Mouse (Mus musculus) megakaryocyte-erythroid progenitor cell, adult 5-6 weeks (primary cell): ENCODE measurements around the gene Plb1. TPM values are rescaled to one million over a fixed set of nuclear protein-coding genes. Genes with fewer than 3 reads are reported as not detected.

Experiments used
- ATAC-seq: replicated peaks from 2 replicates; pipeline ENCODE4 v1.8.0; 2016; ENCODE audit warnings: mild to moderate bottlenecking, inconsistent platforms; ENCODE audit not compliant: severe bottlenecking, poor library complexity, low FRiP score, low TSS enrichment
- total RNA-seq, 2 experiments: library from RNA; stranded (forward) in 1 of 2; stranded (reverse) in 1 of 2; fragments of 200-1000, 215-1000 nt in 1 of 2; fragments of >200 nt in 1 of 2; fragmentation: Nextera tagmentation in 1 of 2; gene quantifications; 2 replicates each; pipeline ENCODE4 v1.2.3; 2014 to 2017

Plb1 gene
- total RNA-seq, 2 experiments from 2014 or later = not detected

DNA sequence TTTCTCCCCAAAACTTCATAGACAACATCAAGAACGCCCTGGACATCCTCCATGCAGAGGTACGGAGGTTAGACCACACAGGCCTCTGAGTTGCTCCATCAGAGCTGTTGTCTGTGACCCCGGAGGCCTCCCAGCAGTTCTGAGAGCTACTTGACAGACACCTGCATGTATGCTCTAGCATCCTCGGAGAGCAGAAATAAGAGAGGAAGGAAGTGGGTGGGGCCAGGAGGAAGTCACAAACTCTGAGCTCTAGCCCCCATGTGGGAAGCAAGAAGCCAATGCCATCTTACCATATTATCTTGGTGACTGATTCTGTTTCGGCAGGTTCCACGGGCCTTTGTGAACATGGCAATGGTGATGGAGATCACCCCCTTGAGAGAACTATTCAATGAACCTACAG is 81.2 kb downstream of the Plb1 start:
- ATAC-seq = no peak

DNA sequence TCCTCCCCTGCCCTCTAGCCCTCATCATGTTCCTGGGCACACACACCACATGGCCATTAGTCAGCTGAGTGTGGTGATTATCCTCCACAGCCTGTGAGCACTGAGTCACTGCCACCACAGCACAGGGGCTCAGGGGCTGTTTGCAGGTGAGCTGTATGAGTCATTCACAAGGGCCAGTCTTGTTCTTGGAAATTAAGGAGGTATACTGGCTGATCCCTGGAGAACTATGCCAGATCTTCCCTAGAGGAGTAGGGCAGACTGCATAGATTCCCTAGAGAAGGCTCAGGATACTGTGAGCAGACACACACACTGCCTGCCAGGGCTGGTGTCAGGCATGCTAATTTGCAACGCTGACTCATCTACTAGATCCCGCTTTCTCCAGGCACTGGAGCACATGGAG is 82.2 kb downstream of the Plb1 start:
- ATAC-seq = no peak

DNA sequence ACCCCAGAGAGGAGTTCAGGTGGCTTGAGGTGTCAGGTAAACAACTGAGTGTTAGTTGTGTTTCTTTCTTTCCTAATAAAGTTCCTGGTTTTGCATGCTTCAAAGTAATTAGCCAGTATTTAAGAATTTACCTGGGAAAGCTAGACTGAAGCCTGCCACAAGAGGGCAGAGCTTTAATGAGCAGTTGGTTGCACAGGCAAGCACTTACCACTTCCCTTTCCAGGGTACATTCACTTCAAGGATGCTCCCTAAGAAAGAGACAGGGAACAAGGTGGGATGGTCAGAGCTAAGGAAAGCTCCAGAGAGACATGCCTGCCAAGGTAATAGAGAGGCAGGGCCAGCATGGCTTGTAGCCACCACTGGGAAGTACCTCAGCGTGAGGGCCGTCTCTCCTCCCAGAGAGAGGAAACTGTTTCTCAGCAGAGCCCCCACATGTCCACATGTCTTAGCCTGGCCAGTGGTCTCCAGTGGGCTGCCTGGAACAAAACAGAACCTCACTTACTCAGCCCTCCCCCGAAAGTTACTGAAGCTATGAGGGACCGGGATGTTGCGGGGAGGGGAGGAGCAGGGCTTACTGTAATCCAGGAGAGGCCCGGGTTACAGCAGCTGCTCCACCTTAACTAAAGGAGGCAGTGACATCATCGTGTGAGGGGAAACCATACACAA is 89.8 kb downstream of the Plb1 start:
- ATAC-seq = 0 out of 2 replicates have a peak, but pooled peaks have one; percentile 37

DNA sequence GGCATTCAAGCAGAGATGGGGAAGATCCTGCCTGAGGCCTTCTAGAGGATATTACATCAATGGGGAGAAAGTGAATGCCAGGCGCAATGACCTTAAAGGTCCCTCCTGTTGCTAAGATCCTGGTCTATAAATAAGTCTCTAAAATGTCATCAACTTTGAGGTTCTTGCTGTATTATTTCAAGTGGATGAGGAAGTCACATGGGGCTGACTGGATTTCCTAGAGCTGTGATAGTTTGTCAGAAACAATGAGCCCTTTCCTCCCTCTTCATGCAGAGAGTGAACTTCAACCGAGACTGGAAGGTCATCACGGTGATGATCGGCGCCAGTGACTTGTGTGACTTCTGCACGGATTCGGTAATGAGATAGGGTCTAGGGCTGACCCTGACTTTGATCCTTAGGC is 95.6 kb downstream of the Plb1 start:
- no peak for ATAC-seq

DNA sequence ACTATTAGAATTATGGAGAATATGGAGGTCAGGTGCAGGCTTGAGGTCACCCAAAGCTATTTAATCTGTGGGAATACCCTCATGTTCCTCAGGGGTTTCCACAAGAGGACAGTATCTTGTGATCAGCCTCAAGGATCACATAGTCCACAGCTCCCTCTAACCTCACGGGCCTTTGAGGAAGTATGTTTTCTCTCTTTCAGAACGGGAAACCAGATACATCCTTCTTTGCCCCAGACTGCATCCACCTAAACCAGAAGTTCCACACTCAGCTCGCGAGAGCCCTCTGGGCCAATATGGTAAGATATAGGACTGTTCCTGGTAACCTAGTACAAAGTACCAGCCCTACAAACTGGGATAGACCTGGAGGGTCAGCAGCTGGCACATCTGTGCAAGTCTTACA is 100.1 kb downstream of the Plb1 start:
- no peak for ATAC-seq

DNA sequence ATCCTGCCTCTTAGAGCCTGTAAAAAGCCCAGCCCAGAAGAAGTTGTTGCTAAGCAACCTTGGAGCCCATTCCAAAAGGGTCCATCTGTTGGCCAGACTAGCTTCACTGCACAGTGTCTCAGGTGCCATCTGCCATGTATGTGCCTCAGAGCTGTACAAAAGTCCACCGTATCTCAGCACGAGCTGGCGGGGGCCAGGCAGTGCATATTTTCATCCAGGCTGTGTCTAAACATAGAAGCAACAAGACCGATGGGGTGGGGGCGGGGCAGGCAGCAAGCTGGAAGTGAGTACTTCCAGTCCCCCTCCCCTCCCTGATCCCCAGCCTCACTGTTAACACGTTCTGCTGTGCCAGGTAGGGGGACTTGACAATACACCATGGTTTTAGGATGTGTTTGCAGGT is 102.7 kb downstream of the Plb1 start:
- ATAC-seq = no peak

DNA sequence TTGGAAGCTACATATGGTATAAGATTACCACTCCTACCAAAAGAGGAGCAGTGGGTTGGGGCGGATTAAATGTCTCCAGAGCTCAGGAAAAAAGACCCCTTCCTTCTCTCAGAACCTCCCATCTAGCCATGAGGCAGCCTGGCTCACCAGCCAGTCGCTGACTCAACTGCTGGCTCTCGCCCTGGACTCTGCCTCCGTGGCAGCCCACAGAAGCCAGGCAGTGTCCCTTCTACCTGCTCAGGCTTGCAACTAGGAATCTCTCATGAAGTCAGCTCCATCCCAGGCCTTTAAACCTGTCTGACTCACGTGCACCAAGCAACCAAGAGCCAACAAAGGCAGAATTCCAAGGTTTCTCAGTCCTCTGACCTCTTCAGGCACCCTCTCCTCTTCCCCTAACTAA is 103.6 kb downstream of the Plb1 start:
- ATAC-seq = no peak

DNA sequence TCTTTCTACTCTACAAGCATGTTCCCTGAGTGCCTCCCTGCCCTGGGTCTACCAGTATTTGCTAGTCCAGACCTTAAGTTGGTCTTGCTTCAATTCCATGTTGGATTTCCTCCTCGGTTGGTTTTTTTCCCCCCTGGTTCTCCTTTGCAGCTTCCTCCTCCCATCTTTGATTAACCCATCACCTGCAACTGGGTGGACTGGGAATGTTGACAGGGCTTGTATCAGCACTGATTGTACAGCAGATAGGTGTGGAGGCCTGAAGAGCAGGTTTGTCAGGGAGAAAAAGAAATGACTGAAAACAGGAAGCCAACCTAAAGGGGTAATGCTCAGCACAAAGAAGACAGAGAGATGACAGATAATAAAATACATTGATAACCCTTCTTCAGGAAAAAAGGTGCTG is 104.8 kb downstream of the Plb1 start:
- no peak for ATAC-seq

DNA sequence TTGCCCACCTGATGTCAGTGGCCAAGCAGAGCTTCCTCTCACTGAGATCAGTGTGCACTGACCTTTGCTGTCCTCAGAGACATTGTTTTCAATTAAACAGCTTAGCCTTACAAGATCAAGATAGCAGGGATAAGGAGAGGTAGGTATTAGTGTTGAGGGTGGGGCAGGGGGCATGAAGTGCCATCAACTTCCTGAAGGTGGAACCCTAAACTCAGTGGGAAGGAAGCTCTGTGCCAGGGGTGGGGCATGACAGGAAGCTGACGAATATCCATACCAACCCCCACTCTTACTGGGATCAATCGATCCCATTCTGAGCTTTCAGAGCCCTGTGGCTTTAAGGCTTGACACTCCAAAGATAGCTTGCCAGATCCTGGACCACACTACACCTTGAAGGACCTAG is 105.8 kb downstream of the Plb1 start:
- ATAC-seq = no peak

DNA sequence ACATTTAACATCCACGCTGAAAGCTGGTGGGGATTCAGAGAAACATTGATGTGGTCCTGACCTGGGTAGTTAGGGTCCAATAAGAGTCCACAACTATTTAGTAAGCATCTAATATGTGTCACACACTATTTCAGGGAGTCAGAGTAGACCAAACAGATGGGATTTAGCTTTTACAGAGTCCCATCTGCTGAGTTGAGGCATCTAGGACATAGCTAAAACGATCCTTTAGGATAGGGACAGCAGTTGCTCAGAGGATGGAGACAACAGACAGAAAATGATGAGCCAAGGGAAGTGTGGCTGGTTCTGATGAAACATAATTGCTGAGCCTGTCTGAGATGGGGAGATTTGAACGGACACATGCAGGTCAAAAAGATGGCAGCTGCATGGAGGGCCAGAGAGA is 106.3 kb downstream of the Plb1 start:
- no peak for ATAC-seq

DNA sequence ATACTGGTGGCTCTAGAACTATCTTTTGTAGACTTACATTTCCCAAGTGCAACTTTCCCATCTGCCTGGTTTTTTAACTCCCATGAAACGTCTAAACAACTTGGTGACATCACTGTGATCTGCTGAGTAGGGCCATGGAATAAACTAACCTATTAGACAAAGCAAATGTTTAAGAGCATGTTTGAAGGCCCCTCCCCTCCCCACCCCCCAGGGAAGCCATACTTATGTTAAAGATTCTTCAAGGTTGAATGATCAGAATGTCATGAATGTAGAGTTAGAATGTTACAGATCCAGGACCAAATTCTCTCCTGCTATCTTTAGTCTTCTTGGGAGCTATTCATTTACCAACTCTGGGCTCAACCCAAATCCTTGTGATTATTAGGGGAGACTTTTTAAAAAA is 107.7 kb downstream of the Plb1 start:
- no peak for ATAC-seq

DNA sequence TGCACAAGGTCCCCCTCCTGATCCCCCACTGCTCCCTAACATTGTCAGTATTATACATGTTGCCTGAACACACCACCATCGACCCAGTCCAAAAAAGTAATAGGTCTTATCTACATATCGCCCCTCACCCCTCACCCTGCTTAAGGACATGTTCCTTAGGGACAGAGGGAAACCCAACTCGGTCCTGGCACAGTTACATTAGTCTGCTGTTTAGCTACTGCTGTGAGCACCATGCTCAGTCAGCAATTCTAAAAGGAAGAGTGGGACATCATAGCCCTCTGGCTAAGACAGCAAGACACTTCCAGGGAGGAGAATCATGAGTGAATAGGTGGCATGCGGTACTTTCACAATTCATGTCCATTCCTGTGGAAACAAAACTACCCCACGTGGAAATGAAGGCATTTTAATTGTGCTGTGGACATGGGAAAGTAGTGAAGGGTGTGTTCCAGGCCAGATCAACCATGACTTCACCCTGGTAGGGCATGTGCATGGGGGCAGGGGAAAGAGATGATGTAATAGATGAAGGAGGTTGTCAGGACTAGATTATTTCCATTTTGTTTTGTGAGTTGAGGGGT is 110.3 kb downstream of the Plb1 start:
- no peak for ATAC-seq

DNA sequence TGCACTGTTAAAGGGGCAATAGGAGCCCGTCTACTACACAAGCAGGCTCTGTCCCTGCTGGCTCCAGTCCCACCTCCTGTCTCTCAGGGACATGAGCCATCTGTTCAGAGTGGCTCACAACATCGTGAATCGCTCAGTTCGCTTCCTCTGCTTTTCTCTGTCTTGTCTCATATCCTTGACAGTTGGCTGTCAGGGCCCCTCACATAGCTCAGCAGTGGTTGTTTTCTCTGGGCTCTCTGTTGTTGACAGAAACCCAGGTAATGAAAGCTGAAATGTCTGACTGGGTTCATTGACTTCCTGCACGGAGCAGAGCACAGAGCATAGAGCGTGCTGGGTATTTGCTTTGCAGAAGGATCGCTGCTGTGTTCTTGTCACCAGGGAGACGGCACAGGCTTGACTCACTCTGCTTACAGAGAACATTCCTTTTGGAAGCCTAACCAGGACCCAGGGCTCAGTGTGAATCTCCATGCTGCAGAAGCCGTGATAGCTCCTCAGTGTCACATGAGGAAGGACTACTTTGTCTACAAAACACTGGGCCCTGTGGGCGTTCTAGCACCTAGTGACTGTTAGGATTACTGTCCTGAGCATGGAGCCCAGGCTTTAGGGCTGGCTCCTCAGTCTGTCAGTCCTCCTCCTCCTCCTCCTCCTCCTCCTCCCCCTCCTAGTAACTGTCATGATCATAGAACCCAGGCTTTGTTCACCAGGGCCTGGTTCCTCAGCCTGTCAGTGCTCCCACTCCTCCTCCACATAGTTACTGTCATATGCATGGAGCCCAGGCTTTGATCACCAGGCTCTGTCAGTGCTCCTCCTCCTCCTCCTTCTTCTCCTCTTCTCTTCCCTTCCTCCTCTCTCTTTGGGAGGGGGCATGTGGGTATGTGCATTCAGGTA is 113.8 kb downstream of the Plb1 start:
- no peak for ATAC-seq

DNA sequence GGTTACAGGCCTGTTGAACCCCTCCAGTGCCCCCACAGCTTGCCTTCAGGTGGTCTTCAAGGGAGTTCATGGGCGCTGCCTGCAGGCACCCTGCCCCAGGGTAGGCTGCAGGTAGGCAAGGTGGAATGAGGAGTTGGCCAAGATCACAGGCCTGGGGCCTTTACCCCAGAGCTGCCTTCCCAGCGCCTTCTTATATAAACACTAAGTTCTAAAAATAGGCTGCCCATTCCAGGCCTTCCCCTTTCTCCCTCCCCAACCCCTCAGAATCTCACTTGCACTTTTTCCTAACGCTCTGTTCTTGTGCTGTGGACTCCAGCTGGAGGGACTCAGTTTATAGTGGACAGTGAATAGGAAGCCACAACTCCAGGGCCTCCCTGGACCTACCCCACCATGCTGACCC is 117.2 kb downstream of the Plb1 start:
- ATAC-seq = no peak

DNA sequence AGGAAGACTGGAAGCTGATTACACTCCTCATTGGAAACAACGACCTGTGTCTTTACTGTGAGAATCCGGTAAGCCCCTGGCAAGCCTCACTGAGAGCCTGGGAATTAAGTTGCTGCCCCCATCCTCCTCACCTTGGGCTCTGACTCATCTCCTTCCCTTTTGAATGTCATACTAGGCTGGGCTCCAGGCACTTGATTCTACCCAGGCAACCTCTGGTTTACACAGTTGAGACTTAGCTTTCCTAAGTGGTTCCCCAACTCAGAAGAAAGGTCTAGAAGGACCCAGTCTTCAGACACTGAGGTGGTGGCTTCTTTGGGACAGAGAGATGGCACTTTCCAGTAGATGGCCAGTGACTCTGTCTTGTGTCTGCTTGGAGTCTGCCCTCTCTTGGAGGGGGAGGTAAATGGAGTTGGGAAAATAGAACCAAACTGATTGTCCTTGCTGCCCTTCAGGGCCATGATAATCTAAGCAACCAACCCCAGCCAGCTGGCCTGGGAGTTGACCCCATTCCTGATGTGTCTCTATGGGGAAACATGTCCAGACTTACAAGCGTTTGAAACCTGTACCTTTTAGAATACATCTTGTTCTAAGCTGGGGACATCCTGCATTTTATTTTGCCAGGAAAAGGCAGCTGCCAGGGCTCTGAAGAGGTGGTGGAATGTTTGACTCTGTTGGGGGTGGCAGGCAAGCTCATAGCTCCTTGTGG is 118.2 kb downstream of the Plb1 start:
- ATAC-seq = no peak

DNA sequence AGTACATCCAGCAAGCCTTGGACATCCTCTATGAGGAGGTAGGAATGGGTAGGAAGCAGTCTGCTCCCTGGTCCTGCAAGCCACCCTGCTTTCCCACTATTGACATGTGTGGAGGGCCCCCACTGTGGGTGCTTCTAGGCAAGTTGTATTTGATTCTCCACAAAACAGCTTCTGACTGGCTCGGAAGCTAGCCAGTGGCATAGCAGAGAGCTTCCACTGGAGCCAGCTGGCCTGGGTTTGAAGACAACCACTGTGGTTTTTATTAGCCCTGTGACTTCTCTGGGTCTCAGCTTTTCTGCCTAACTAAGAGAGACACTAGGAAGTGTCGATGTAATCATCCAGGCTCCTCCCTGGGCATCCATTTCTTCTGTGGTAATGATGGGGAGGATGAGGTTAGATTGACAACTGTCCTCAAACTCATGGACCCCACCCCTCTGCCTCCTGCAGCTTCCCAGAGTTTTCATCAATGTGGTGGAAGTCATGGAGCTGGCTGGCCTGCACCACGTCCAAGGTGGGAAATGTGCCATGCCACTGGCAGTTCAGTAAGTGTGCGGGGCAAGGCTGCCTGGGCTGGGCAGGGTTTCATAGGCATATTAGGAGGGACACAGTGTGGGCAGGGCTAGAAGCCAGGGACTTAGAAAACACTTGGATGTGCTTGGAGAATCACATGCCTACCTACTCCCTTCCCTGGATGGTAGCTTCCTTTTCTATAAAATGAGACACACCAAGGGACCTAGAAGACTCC is 119.4 kb downstream of the Plb1 start:
- ATAC-seq = no peak

DNA sequence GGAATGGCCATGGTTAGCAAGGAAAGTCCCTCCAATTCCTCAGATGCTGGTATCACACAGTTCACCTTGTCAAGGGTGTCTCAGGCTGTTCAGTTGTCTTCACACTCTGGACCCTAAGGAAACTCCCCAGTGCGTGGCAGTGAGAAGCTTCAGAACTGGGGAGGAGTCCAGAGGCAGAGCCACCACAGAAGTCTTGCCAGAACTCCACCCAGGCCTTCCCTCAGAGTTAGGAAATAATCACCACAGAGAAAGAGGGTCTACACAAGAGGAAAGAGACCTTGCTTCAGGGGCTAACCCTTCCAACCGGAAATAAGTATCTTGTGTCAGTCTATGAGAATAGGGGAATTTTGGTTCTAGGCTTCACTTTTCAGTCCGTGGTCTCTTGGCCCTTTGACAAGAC is 120.3 kb downstream of the Plb1 start:
- ATAC-seq = no peak

DNA sequence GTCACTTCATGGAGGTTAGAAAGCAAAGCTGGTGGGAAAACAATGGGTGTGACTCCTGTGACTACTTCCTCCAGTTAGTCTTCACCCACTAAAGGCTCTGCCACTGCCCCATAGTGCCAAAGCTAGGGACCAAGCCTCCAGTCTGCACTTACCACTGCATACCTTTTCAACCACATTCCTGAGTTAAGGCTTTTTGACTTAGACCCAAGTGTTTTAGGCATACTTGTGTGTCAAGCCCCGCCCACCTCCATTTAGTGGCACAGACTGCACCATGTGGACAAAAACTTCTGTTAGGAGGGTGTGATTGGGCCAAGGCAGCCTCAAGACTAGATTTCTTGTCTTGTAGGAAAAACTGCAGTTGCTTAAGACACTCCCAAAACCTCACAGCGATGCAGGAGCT is 120.8 kb downstream of the Plb1 start:
- ATAC-seq = no peak

DNA sequence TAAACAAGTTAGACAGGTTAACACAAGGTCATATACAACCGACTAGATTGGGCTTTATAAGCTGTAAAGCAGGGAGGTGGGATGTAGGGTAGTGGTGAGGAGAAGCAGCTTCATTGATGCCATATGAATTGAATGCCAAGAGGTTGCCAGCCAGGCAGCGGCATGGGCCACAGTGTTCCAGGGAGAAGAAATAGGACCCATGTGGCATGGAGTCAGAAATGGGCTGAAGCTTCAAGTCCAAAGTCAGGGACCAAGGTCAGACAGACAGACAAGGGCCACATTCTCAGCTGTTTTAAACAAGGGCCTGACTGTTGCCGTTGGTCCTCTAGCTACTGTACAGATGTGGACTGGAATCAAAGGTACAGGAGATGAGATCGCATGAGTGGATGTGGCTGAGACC is 128.0 kb downstream of the Plb1 start:
- ATAC-seq = no peak
